Mouse (Mus musculus): ENCODE data around the gene Rfx8. TPM values are rescaled to one million over a fixed set of nuclear protein-coding genes. Genes with fewer than 3 reads are reported as not detected.

The Rfx8 gene
- polyA plus RNA-seq, 1 experiment from 2014 or later, result 0.40 TPM

DNA sequence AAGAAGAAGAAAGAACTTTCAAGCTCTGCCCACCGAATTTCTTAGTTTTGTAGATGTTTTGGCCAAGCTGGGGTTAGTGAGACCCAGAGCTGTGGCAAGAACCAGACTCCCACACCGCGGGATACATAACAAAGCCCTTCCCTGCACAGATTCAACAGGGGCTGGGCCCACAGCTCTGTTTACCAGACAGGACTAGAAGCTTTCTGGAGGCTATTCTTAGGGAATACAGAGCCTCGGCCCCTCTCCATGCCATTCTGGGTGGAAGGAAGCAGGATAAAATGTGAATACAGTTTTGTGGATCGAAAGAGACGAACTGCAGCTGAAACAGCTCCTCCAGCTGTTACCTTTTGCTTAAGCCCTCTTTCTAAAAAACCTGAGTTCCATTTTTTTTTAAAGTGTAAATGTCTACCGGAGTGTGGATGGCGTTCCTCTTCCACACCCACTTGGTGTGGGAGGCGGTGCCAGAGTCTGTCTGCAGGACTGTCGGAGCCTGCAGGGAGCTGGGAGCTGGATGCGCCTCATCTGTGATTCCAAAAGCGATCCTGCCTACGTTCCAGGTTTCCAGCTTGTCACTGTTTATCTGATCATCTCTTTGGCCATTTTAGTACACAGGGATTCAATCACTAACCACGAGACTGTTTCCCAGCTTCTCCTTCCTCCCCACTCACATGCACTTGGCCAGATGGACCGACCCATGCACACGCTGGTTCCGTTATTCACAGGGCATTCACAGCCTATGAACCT lies 70.9 kb downstream of the Rfx8 start:
- 15% methylated on average over 17 of the region's 17 CpGs for WGBS
- Histone ChIP-seq H3K4me1 (replicated peaks; ENCODE audit: control insufficient read depth, insufficient read depth, low read length) (peaks cover 13% of the 10 kb centered on the region), H3K27ac (ENCODE audit: low read length) (no peak overlapping the region), H3K4me3 (ENCODE audit: low read length) (peak overlapping the region; percentile 55), H3K9ac (ENCODE audit: low read length) (0 out of 2 replicates have a peak overlapping the region, but pooled peaks have one; percentile 28), H3K4me2 (ENCODE audit: low read depth, low read length) (peak overlapping the region; percentile 93), H3K27me3 (ENCODE audit: control insufficient read depth, insufficient read depth, low read depth, low read length) (peaks cover 39% of the 10 kb centered on the region), H3K9me3 (ENCODE audit: control insufficient read depth, low read length) (no peaks in the 10 kb centered on the region), H3K36me3 (ENCODE audit: control insufficient read depth, insufficient read depth, low read length) (no peaks in the 10 kb centered on the region)
- ATAC-seq (ENCODE audit: low read depth), result no peak

DNA sequence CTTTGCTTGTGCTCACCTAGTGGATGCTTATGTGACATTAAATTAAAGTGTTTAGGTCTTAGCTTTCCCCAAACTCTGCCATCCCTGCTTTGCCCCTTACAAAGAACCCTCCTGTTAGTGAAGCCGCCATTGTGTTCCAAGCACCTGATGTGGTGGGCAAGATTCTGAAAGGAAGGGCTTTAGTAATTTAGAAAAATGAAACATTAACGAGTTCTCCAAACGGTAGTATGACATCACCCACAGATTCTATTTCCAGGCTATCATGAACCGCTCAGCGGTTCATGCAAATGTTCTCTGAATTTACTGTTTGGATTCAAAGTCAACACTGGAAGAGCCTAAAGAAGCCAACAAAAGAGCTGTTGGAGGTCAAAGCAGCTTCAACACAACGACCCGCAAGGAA lies 72.2 kb downstream of the Rfx8 start:
- WGBS, result 82% methylated on average over 7 of the region's 7 CpGs
- H3K4me3 ChIP-seq (ENCODE audit: low read length), result no peak overlapping the region
- ATAC-seq (ENCODE audit: low read depth), result no peak
- no peaks in the 10 kb centered on the region for H3K36me3 ChIP-seq (ENCODE audit: control insufficient read depth, insufficient read depth, low read length)
- H3K27ac ChIP-seq (ENCODE audit: low read length), result no peak overlapping the region
- no peak overlapping the region for H3K4me2 ChIP-seq (ENCODE audit: low read depth, low read length)
- peaks cover 39% of the 10 kb centered on the region for H3K27me3 ChIP-seq (ENCODE audit: control insufficient read depth, insufficient read depth, low read depth, low read length)
- H3K4me1 ChIP-seq (replicated peaks; ENCODE audit: control insufficient read depth, insufficient read depth, low read length), result peaks cover 13% of the 10 kb centered on the region
- H3K9me3 ChIP-seq (ENCODE audit: control insufficient read depth, low read length), result no peaks in the 10 kb centered on the region
- no peak overlapping the region for H3K9ac ChIP-seq (ENCODE audit: low read length)

DNA sequence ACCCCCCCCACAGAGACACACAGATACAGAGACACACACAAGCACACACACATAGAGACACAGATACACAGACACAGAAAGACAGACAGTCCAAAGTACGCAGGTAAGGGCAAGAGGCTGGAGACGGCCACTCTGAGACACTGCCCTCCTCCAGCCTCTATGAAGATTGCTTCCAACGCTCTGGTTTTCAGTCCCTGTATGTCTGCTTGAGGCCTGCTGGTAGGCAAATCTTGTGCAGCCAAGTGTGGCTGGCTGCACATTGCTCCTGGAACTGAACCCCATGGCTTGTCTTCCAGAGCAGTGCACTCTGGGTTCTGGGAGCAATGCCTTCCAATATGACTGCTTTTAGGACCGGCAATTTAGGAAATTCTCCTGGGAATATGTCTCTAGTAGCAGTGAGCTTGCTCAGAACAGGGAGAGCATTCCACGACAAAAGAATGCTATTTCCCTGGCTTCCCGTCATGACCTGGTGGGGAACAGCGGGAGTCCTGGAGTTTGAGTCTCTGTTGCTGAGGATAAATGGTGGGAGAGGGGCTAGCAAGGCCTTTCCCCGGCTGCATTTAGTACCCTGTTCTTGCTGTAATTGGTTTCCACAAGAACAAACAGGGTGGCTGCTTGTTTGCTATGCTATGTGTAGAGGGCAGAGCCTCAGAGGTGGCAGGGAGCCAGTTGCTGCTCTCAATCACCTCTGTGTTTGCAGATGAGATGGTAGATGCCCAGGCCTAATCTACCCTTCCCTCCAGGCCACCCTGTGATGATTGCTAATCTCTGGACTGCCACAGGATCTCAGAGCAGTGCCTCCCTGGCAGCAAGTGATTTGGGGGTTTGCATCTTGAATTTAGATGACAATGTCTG lies 74.7 kb downstream of the Rfx8 start:
- ATAC-seq (ENCODE audit: low read depth), result no peak
- peaks cover 26% of the 10 kb centered on the region for H3K27me3 ChIP-seq (ENCODE audit: control insufficient read depth, insufficient read depth, low read depth, low read length)

DNA sequence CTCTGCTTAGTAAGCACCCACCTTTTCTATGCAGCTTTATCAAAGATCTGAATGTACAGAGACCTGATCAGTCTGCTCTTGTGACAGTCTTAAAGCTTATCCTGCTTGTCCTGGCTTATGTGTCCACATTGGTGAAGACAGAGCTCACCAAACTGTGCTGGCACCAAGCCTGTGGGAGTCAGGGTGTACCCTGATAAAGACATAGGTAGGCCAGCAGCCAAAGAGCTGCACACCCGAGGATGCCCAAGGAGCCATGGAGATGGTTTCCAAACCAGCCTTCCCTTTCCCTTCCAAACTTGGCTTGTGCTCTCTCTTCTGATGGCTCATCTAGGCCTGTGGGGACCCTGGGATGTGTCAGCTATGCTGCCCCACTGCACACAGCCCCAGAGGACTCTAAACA lies 76.5 kb downstream of the Rfx8 start:
- ATAC-seq (ENCODE audit: low read depth), result no peak
- Histone ChIP-seq H3K36me3 (ENCODE audit: control insufficient read depth, insufficient read depth, low read length) (no peaks in the 10 kb centered on the region), H3K27ac (ENCODE audit: low read length) (no peak overlapping the region), H3K4me1 (replicated peaks; ENCODE audit: control insufficient read depth, insufficient read depth, low read length) (no peaks in the 10 kb centered on the region), H3K27me3 (ENCODE audit: control insufficient read depth, insufficient read depth, low read depth, low read length) (peaks cover 10% of the 10 kb centered on the region; the same call in 1 of the 2 replicates), H3K9me3 (ENCODE audit: control insufficient read depth, low read length) (no peaks in the 10 kb centered on the region), H3K4me2 (ENCODE audit: low read depth, low read length) (no peak overlapping the region), H3K9ac (ENCODE audit: low read length) (no peak overlapping the region), H3K4me3 (ENCODE audit: low read length) (no peak overlapping the region)
- 46% methylated on average over 1 of the region's 1 CpGs for WGBS

More for the DNA sequence above, 74.7 kb downstream of the Rfx8 start:
- no peak overlapping the region for H3K27ac ChIP-seq (ENCODE audit: low read length)
- 52% methylated on average over 8 of the region's 8 CpGs for WGBS
- peaks cover 12% of the 10 kb centered on the region for H3K4me1 ChIP-seq (replicated peaks; ENCODE audit: control insufficient read depth, insufficient read depth, low read length)
- no peaks in the 10 kb centered on the region for H3K9me3 ChIP-seq (ENCODE audit: control insufficient read depth, low read length)
- H3K9ac ChIP-seq (ENCODE audit: low read length), result no peak overlapping the region
- H3K4me3 ChIP-seq (ENCODE audit: low read length), result no peak overlapping the region
- no peaks in the 10 kb centered on the region for H3K36me3 ChIP-seq (ENCODE audit: control insufficient read depth, insufficient read depth, low read length)
- no peak overlapping the region for H3K4me2 ChIP-seq (ENCODE audit: low read depth, low read length)

DNA sequence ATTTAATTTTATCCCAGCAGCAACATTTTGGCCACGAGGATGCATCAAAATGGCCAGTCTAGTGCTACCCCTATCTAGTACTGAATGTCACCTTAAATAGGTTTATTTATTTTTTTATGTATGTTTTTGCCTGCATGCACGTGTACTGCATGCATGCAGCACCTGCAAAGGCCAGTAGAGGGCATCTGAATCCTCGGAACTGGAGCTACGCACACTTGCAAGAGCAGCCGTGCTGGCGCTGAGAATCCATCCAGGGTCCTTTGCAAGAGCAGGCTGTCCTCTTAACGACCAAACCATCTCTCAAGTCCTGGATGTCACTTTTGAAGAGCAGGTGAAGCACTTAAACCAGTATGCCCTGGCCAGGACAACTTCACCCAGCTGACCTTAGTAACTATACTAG lies 79.1 kb downstream of the Rfx8 start:
- 84% methylated on average over 7 of the region's 7 CpGs for WGBS
- H3K4me1 ChIP-seq (replicated peaks; ENCODE audit: control insufficient read depth, insufficient read depth, low read length), result no peaks in the 10 kb centered on the region
- no peak for ATAC-seq (ENCODE audit: low read depth)

DNA sequence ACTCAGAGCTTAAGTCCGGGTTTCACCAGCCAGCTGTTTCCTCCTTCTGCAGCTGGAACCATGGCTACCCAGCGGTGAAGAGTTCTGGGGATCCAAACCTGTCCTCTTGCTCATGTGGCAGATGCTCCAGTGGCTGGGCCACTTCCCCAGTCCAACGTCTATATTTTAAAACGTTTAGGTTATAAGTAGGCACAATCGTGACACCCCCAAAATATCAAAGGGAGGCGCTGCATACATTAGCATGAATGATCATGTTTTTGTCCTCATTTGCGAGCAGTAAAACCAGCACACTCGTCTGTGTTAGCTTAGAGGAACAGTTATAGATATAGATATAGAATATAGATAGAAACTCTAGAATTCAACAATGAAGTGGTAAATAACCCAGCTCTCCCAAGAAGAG lies 83.7 kb downstream of the Rfx8 start:
- no peak for ATAC-seq (ENCODE audit: low read depth)
- 52% methylated on average over 8 of the region's 8 CpGs for WGBS
- Histone ChIP-seq H3K27me3 (ENCODE audit: control insufficient read depth, insufficient read depth, low read depth, low read length) (no peaks in the 10 kb centered on the region), H3K27ac (ENCODE audit: low read length) (no peak overlapping the region), H3K4me3 (ENCODE audit: low read length) (no peak overlapping the region), H3K36me3 (ENCODE audit: control insufficient read depth, insufficient read depth, low read length) (no peaks in the 10 kb centered on the region), H3K9me3 (ENCODE audit: control insufficient read depth, low read length) (no peaks in the 10 kb centered on the region), H3K4me2 (ENCODE audit: low read depth, low read length) (no peak overlapping the region), H3K9ac (ENCODE audit: low read length) (no peak overlapping the region), H3K4me1 (replicated peaks; ENCODE audit: control insufficient read depth, insufficient read depth, low read length) (no peaks in the 10 kb centered on the region)

More for the DNA sequence above, 79.1 kb downstream of the Rfx8 start:
- Histone ChIP-seq H3K36me3 (ENCODE audit: control insufficient read depth, insufficient read depth, low read length) (no peaks in the 10 kb centered on the region), H3K27ac (ENCODE audit: low read length) (no peak overlapping the region), H3K27me3 (ENCODE audit: control insufficient read depth, insufficient read depth, low read depth, low read length) (no peaks in the 10 kb centered on the region), H3K4me2 (ENCODE audit: low read depth, low read length) (no peak overlapping the region), H3K4me3 (ENCODE audit: low read length) (no peak overlapping the region), H3K9ac (ENCODE audit: low read length) (no peak overlapping the region), H3K9me3 (ENCODE audit: control insufficient read depth, low read length) (no peaks in the 10 kb centered on the region)

DNA sequence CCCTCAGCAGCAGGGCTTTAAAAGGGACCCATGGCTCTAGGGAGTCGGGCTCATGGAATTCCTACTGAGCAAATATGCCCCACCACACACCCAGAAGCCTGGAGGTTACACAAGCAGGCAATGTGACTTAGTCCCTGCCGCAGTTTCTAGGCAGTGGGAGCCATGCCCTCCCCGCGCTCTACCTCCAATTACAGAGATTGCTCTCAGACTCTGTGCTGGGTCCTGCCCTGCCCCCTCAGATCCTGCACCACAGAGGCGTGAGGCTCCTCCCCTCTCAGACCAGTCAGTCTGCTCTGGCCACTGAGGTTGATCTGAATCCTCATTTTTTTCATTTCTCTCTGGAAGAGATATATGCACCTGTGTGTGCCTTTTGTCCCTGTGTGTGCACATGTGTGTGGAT lies 84.1 kb downstream of the Rfx8 start:
- Histone ChIP-seq H3K9ac (ENCODE audit: low read length) (no peak overlapping the region), H3K9me3 (ENCODE audit: control insufficient read depth, low read length) (no peaks in the 10 kb centered on the region), H3K4me3 (ENCODE audit: low read length) (no peak overlapping the region), H3K36me3 (ENCODE audit: control insufficient read depth, insufficient read depth, low read length) (no peaks in the 10 kb centered on the region), H3K4me1 (replicated peaks; ENCODE audit: control insufficient read depth, insufficient read depth, low read length) (no peaks in the 10 kb centered on the region), H3K27me3 (ENCODE audit: control insufficient read depth, insufficient read depth, low read depth, low read length) (no peaks in the 10 kb centered on the region), H3K27ac (ENCODE audit: low read length) (no peak overlapping the region), H3K4me2 (ENCODE audit: low read depth, low read length) (no peak overlapping the region)
- peak; percentile 85 for ATAC-seq (ENCODE audit: low read depth)
- 9% methylated on average over 5 of the region's 5 CpGs for WGBS

DNA sequence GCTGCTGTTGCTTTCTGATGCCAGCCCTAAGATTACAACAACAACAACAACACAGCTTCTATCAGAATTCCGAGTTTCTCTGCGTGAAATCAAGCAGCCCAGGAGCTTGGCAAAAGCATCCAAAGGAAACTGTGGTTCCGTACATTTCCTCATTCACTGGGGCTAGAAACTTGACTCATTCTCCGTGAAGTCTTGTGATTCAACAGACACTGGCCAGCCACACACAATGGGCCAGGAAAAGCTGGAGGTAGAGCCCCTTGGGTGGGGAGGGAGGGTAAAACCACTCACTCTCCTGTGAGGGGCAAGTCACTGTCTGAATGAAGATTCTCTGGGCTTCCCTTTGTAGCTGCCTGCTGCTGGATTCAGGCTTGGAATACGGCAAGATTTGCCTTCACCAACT lies 84.6 kb downstream of the Rfx8 start:
- H3K9ac ChIP-seq (ENCODE audit: low read length), result no peak overlapping the region
- H3K4me2 ChIP-seq (ENCODE audit: low read depth, low read length), result no peak overlapping the region
- no peak overlapping the region for H3K27ac ChIP-seq (ENCODE audit: low read length)
- H3K36me3 ChIP-seq (ENCODE audit: control insufficient read depth, insufficient read depth, low read length), result no peaks in the 10 kb centered on the region
- 42% methylated on average over 5 of the region's 5 CpGs for WGBS
- ATAC-seq (ENCODE audit: low read depth), result no peak
- H3K9me3 ChIP-seq (ENCODE audit: control insufficient read depth, low read length), result no peaks in the 10 kb centered on the region
- H3K27me3 ChIP-seq (ENCODE audit: control insufficient read depth, insufficient read depth, low read depth, low read length), result no peaks in the 10 kb centered on the region
- H3K4me3 ChIP-seq (ENCODE audit: low read length), result no peak overlapping the region
- no peaks in the 10 kb centered on the region for H3K4me1 ChIP-seq (replicated peaks; ENCODE audit: control insufficient read depth, insufficient read depth, low read length)

DNA sequence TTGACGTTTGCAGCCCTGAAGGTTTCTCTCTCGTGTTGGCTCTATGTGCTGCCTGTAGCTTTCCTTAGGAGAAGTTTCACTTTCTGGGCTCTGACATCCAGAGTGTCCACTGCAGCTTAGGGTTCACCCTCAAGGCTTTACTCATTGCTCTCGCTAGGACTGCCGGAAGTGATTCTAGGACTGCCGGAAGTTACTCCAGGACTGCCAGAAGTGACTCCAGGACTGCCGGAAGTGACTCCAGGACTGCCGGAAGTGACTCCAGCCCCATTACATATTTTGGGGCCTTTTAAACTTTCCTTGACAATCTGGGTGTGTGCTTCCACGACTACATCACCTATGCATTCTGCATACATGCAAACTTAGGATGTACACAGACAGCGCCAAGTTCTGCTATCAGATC lies 92.2 kb downstream of the Rfx8 start:
- H3K27ac ChIP-seq (ENCODE audit: low read length), result no peak overlapping the region
- H3K9ac ChIP-seq (ENCODE audit: low read length), result no peak overlapping the region
- H3K36me3 ChIP-seq (ENCODE audit: control insufficient read depth, insufficient read depth, low read length), result no peaks in the 10 kb centered on the region
- H3K27me3 ChIP-seq (ENCODE audit: control insufficient read depth, insufficient read depth, low read depth, low read length), result no peaks in the 10 kb centered on the region
- ATAC-seq (ENCODE audit: low read depth), result no peak
- H3K4me1 ChIP-seq (replicated peaks; ENCODE audit: control insufficient read depth, insufficient read depth, low read length), result no peaks in the 10 kb centered on the region
- no peak overlapping the region for H3K4me2 ChIP-seq (ENCODE audit: low read depth, low read length)
- no peak overlapping the region for H3K4me3 ChIP-seq (ENCODE audit: low read length)
- H3K9me3 ChIP-seq (ENCODE audit: control insufficient read depth, low read length), result no peaks in the 10 kb centered on the region
- WGBS, result 75% methylated on average over 9 of the region's 9 CpGs

Measured in lung, embryonic 16.5 days (tissue).